Mouse (Mus musculus): ENCODE results near the gene Tsku. TPM values are rescaled to one million over a fixed set of nuclear protein-coding genes. Genes with fewer than 3 reads are reported as not detected.

Tsku gene
- polyA plus RNA-seq, 1 experiment from 2014 or later: 9.1 TPM

GRCm38 (mm10) chr7:98340343-98340742 is 20.8 kb downstream of the Tsku start:
- peaks cover 11% of the 10 kb centered on the region for H3K27me3 ChIP-seq
- H3K36me3 ChIP-seq: no peaks in the 10 kb centered on the region
- H3K4me1 ChIP-seq: no peaks in the 10 kb centered on the region
- 81% methylated on average over 5 of the region's 5 CpGs for WGBS
- no peak for ATAC-seq (ENCODE audit: low FRiP score, low read depth)
- no peaks in the 10 kb centered on the region for H3K9me3 ChIP-seq
- no peak overlapping the region for H3K9ac ChIP-seq (replicated peaks)
- no peak overlapping the region for H3K27ac ChIP-seq (replicated peaks)
- H3K4me2 ChIP-seq (replicated peaks): no peak overlapping the region
- no peak overlapping the region for H3K4me3 ChIP-seq

GRCm38 (mm10) chr7:98333987-98334386 is 27.1 kb downstream of the Tsku start:
- no peaks in the 10 kb centered on the region for H3K9me3 ChIP-seq
- no peak overlapping the region for H3K9ac ChIP-seq (replicated peaks)
- H3K27me3 ChIP-seq: no peaks in the 10 kb centered on the region
- H3K4me3 ChIP-seq: no peak overlapping the region
- 75% methylated on average over 3 of the region's 3 CpGs for WGBS
- no peak overlapping the region for H3K27ac ChIP-seq (replicated peaks)
- H3K4me1 ChIP-seq: no peaks in the 10 kb centered on the region
- no peak overlapping the region for H3K4me2 ChIP-seq (replicated peaks)
- no peaks in the 10 kb centered on the region for H3K36me3 ChIP-seq
- ATAC-seq (ENCODE audit: low FRiP score, low read depth): no peak

GRCm38 (mm10) chr7:98333507-98333906 is 27.6 kb downstream of the Tsku start:
- H3K27me3 ChIP-seq: no peaks in the 10 kb centered on the region
- 93% methylated on average over 5 of the region's 5 CpGs for WGBS
- no peaks in the 10 kb centered on the region for H3K36me3 ChIP-seq
- no peaks in the 10 kb centered on the region for H3K9me3 ChIP-seq
- no peak overlapping the region for H3K27ac ChIP-seq (replicated peaks)
- H3K9ac ChIP-seq (replicated peaks): no peak overlapping the region
- no peaks in the 10 kb centered on the region for H3K4me1 ChIP-seq
- no peak for ATAC-seq (ENCODE audit: low FRiP score, low read depth)
- no peak overlapping the region for H3K4me3 ChIP-seq
- no peak overlapping the region for H3K4me2 ChIP-seq (replicated peaks)

GRCm38 (mm10) chr7:98332678-98333397 is 28.3 kb downstream of the Tsku start:
- no peak for ATAC-seq (ENCODE audit: low FRiP score, low read depth)
- Histone ChIP-seq H3K9me3 (no peaks in the 10 kb centered on the region), H3K4me1 (no peaks in the 10 kb centered on the region), H3K36me3 (no peaks in the 10 kb centered on the region), H3K27ac (replicated peaks) (no peak overlapping the region), H3K9ac (replicated peaks) (no peak overlapping the region), H3K27me3 (no peaks in the 10 kb centered on the region), H3K4me3 (no peak overlapping the region), H3K4me2 (replicated peaks) (no peak overlapping the region)
- WGBS: 77% methylated on average over 5 of the region's 5 CpGs

- H3K9me3 ChIP-seq: no peaks in the 10 kb centered on the region
- 77% methylated on average over 3 of the region's 3 CpGs for WGBS
- ATAC-seq (ENCODE audit: low FRiP score, low read depth): no peak
- H3K27ac ChIP-seq (replicated peaks): no peak overlapping the region
- no peaks in the 10 kb centered on the region for H3K36me3 ChIP-seq
- no peaks in the 10 kb centered on the region for H3K4me1 ChIP-seq
- H3K27me3 ChIP-seq: no peaks in the 10 kb centered on the region
- no peak overlapping the region for H3K4me3 ChIP-seq
- no peak overlapping the region for H3K9ac ChIP-seq (replicated peaks)
- no peak overlapping the region for H3K4me2 ChIP-seq (replicated peaks)
Observed at GRCm38 (mm10) chr7:98331932-98332331, 29.2 kb downstream of the Tsku start.

- no peak for ATAC-seq (ENCODE audit: low FRiP score, low read depth)
- Histone ChIP-seq H3K36me3 (no peaks in the 10 kb centered on the region), H3K9ac (replicated peaks) (no peak overlapping the region), H3K9me3 (no peaks in the 10 kb centered on the region), H3K4me1 (no peaks in the 10 kb centered on the region), H3K4me2 (replicated peaks) (no peak overlapping the region), H3K4me3 (no peak overlapping the region), H3K27ac (replicated peaks) (no peak overlapping the region), H3K27me3 (no peaks in the 10 kb centered on the region)
- 86% methylated on average over 2 of the region's 2 CpGs for WGBS
Observed at GRCm38 (mm10) chr7:98330375-98331002, 30.6 kb downstream of the Tsku start.

GRCm38 (mm10) chr7:98329651-98330374 is 31.3 kb downstream of the Tsku start:
- H3K36me3 ChIP-seq: no peaks in the 10 kb centered on the region
- WGBS: 80% methylated on average over 7 of the region's 7 CpGs
- ATAC-seq (ENCODE audit: low FRiP score, low read depth): no peak
- no peaks in the 10 kb centered on the region for H3K27me3 ChIP-seq
- H3K4me3 ChIP-seq: no peak overlapping the region
- H3K9ac ChIP-seq (replicated peaks): no peak overlapping the region
- H3K27ac ChIP-seq (replicated peaks): no peak overlapping the region
- H3K4me2 ChIP-seq (replicated peaks): no peak overlapping the region
- H3K9me3 ChIP-seq: no peaks in the 10 kb centered on the region
- H3K4me1 ChIP-seq: no peaks in the 10 kb centered on the region

GRCm38 (mm10) chr7:98328311-98328710 is 32.8 kb downstream of the Tsku start:
- Histone ChIP-seq H3K4me1 (peaks cover 8% of the 10 kb centered on the region), H3K4me2 (replicated peaks) (no peak overlapping the region), H3K9ac (replicated peaks) (no peak overlapping the region), H3K27me3 (no peaks in the 10 kb centered on the region), H3K9me3 (no peaks in the 10 kb centered on the region), H3K4me3 (no peak overlapping the region), H3K27ac (replicated peaks) (no peak overlapping the region), H3K36me3 (no peaks in the 10 kb centered on the region)
- WGBS: 53% methylated on average over 2 of the region's 2 CpGs
- ATAC-seq (ENCODE audit: low FRiP score, low read depth): no peak

- no peak for ATAC-seq (ENCODE audit: low FRiP score, low read depth)
- Histone ChIP-seq H3K9ac (replicated peaks) (no peak overlapping the region), H3K9me3 (no peaks in the 10 kb centered on the region), H3K4me2 (replicated peaks) (no peak overlapping the region), H3K36me3 (no peaks in the 10 kb centered on the region), H3K27me3 (no peaks in the 10 kb centered on the region), H3K4me1 (peaks cover 11% of the 10 kb centered on the region), H3K4me3 (no peak overlapping the region), H3K27ac (replicated peaks) (no peak overlapping the region)
- 85% methylated on average over 7 of the region's 7 CpGs for WGBS
Observed at GRCm38 (mm10) chr7:98326051-98326450, 35.1 kb downstream of the Tsku start.

- Histone ChIP-seq H3K4me1 (peaks cover 11% of the 10 kb centered on the region), H3K27ac (replicated peaks) (no peak overlapping the region), H3K4me3 (no peak overlapping the region), H3K9ac (replicated peaks) (no peak overlapping the region), H3K27me3 (no peaks in the 10 kb centered on the region), H3K36me3 (no peaks in the 10 kb centered on the region), H3K4me2 (replicated peaks) (no peak overlapping the region), H3K9me3 (no peaks in the 10 kb centered on the region)
- no peak for ATAC-seq (ENCODE audit: low FRiP score, low read depth)
- WGBS: 79% methylated on average over 1 of the region's 1 CpGs
Observed at GRCm38 (mm10) chr7:98324228-98324627, 36.9 kb downstream of the Tsku start.

GRCm38 (mm10) chr7:98323288-98324019 is 37.7 kb downstream of the Tsku start:
- WGBS: 41% methylated on average over 5 of the region's 5 CpGs
- ATAC-seq (ENCODE audit: low FRiP score, low read depth): 0 out of 2 replicates have a peak, but pooled peaks have one; percentile 34
- no peak overlapping the region for H3K4me3 ChIP-seq
- no peak overlapping the region for H3K9ac ChIP-seq (replicated peaks)
- no peak overlapping the region for H3K27ac ChIP-seq (replicated peaks)
- peaks cover 11% of the 10 kb centered on the region for H3K4me1 ChIP-seq
- H3K4me2 ChIP-seq (replicated peaks): no peak overlapping the region
- no peaks in the 10 kb centered on the region for H3K36me3 ChIP-seq
- H3K27me3 ChIP-seq: no peaks in the 10 kb centered on the region
- no peaks in the 10 kb centered on the region for H3K9me3 ChIP-seq

- Histone ChIP-seq H3K9me3 (no peaks in the 10 kb centered on the region), H3K4me3 (no peak overlapping the region), H3K27ac (replicated peaks) (no peak overlapping the region), H3K27me3 (no peaks in the 10 kb centered on the region), H3K4me2 (replicated peaks) (no peak overlapping the region), H3K36me3 (no peaks in the 10 kb centered on the region), H3K9ac (replicated peaks) (no peak overlapping the region), H3K4me1 (peaks cover 11% of the 10 kb centered on the region)
- 78% methylated on average over 3 of the region's 3 CpGs for WGBS
- no peak for ATAC-seq (ENCODE audit: low FRiP score, low read depth)
Observed at GRCm38 (mm10) chr7:98322415-98322814, 38.7 kb downstream of the Tsku start.

All from midbrain, embryonic 12.5 days (tissue).